Mouse (Mus musculus): ENCODE measurements around the gene Bbs7. TPM values are rescaled to one million over a fixed set of nuclear protein-coding genes. Genes with fewer than 3 reads are reported as not detected.

Bbs7 gene
- polyA plus RNA-seq, 1 experiment: 0.18 TPM

GRCm38 (mm10) chr3:36571827-36572378, 41.4 kb downstream of the Bbs7 start, which contains the start of gene Ccna2:
Ccna2 (minus strand) TSS chr3:36572150.
- Histone ChIP-seq H3K27me3 (ENCODE audit: control insufficient read depth, insufficient read depth, low read length) (no peaks in the 10 kb centered on the region), H3K27ac (ENCODE audit: insufficient read depth, low read depth, low read length) (peak within 1 kb of the TSS; percentile 45)

GRCm38 (mm10) chr3:36571361-36571826, 41.9 kb downstream of the Bbs7 start:
- under 1% methylated on average over 46 of the region's 46 CpGs for WGBS
- H3K27ac ChIP-seq (ENCODE audit: insufficient read depth, low read depth, low read length): no peak overlapping the region

More at GRCm38 (mm10) chr3:36571827-36572378, 41.4 kb downstream of the Bbs7 start, which contains the start of gene Ccna2:
- Histone ChIP-seq H3K4me1 (ENCODE audit: control insufficient read depth, insufficient read depth, insufficient read length, low read length) (no peaks in the 10 kb centered on the region), H3K36me3 (ENCODE audit: control insufficient read depth, insufficient read depth, low read length) (peaks cover 6% of the 10 kb centered on the region), H3K4me3 (ENCODE audit: low read depth, low read length) (peak within 1 kb of the TSS; percentile 94)
- peak; percentile 71 for TF ChIP-seq CTCF (IDR thresholded peaks at IDR 0.05; ENCODE audit: extremely low read depth, insufficient read length, insufficient replicate concordance, low read depth, low read length)
- peak; percentile 74; the same call in 1 of the 2 replicates for TF ChIP-seq POLR2A (IDR thresholded peaks at IDR 0.05; ENCODE audit: low read depth, low read length)
- under 1% methylated on average over 60 of the region's 60 CpGs for WGBS

GRCm38 (mm10) chr3:36569836-36570235, 43.4 kb downstream of the Bbs7 start:
- H3K27ac ChIP-seq (ENCODE audit: insufficient read depth, low read depth, low read length): no peak overlapping the region
- peaks cover 21% of the 10 kb centered on the region for H3K36me3 ChIP-seq (ENCODE audit: control insufficient read depth, insufficient read depth, low read length)
- no peak overlapping the region for H3K4me3 ChIP-seq (ENCODE audit: low read depth, low read length)
- no peaks in the 10 kb centered on the region for H3K27me3 ChIP-seq (ENCODE audit: control insufficient read depth, insufficient read depth, low read length)
- TF ChIP-seq POLR2A (IDR thresholded peaks at IDR 0.05; ENCODE audit: low read depth, low read length) (no peak), CTCF (IDR thresholded peaks at IDR 0.05; ENCODE audit: extremely low read depth, insufficient read length, insufficient replicate concordance, low read depth, low read length) (no peak)
- WGBS: 62% methylated on average over 5 of the region's 5 CpGs
- no peaks in the 10 kb centered on the region for H3K4me1 ChIP-seq (ENCODE audit: control insufficient read depth, insufficient read depth, insufficient read length, low read length)

More at GRCm38 (mm10) chr3:36571361-36571826, 41.9 kb downstream of the Bbs7 start:
- TF ChIP-seq POLR2A (IDR thresholded peaks at IDR 0.05; ENCODE audit: low read depth, low read length): no peak
- TF ChIP-seq CTCF (IDR thresholded peaks at IDR 0.05; ENCODE audit: extremely low read depth, insufficient read length, insufficient replicate concordance, low read depth, low read length): no peak
- peak overlapping the region; percentile 94 for H3K4me3 ChIP-seq (ENCODE audit: low read depth, low read length)
- no peaks in the 10 kb centered on the region for H3K27me3 ChIP-seq (ENCODE audit: control insufficient read depth, insufficient read depth, low read length)
- no peaks in the 10 kb centered on the region for H3K4me1 ChIP-seq (ENCODE audit: control insufficient read depth, insufficient read depth, insufficient read length, low read length)
- peaks cover 11% of the 10 kb centered on the region for H3K36me3 ChIP-seq (ENCODE audit: control insufficient read depth, insufficient read depth, low read length)

GRCm38 (mm10) chr3:36563666-36564065, 49.6 kb downstream of the Bbs7 start:
- Histone ChIP-seq H3K27ac (ENCODE audit: insufficient read depth, low read depth, low read length) (no peak overlapping the region), H3K4me1 (ENCODE audit: control insufficient read depth, insufficient read depth, insufficient read length, low read length) (no peaks in the 10 kb centered on the region), H3K4me3 (ENCODE audit: low read depth, low read length) (no peak overlapping the region), H3K27me3 (ENCODE audit: control insufficient read depth, insufficient read depth, low read length) (no peaks in the 10 kb centered on the region), H3K36me3 (ENCODE audit: control insufficient read depth, insufficient read depth, low read length) (peaks cover 47% of the 10 kb centered on the region)
- 86% methylated on average over 3 of the region's 3 CpGs for WGBS
- no peak for TF ChIP-seq POLR2A (IDR thresholded peaks at IDR 0.05; ENCODE audit: low read depth, low read length)
- TF ChIP-seq CTCF (IDR thresholded peaks at IDR 0.05; ENCODE audit: extremely low read depth, insufficient read length, insufficient replicate concordance, low read depth, low read length): no peak

GRCm38 (mm10) chr3:36559606-36560005, 53.7 kb downstream of the Bbs7 start:
- WGBS: 69% methylated on average over 4 of the region's 4 CpGs
- TF ChIP-seq POLR2A (IDR thresholded peaks at IDR 0.05; ENCODE audit: low read depth, low read length): no peak
- TF ChIP-seq CTCF (IDR thresholded peaks at IDR 0.05; ENCODE audit: extremely low read depth, insufficient read length, insufficient replicate concordance, low read depth, low read length): no peak
- H3K27ac ChIP-seq (ENCODE audit: insufficient read depth, low read depth, low read length): no peak overlapping the region

GRCm38 (mm10) chr3:36557601-36558000, 55.7 kb downstream of the Bbs7 start:
- H3K36me3 ChIP-seq (ENCODE audit: control insufficient read depth, insufficient read depth, low read length): peaks cover 46% of the 10 kb centered on the region
- H3K27ac ChIP-seq (ENCODE audit: insufficient read depth, low read depth, low read length): peak overlapping the region; percentile 61
- no peaks in the 10 kb centered on the region for H3K27me3 ChIP-seq (ENCODE audit: control insufficient read depth, insufficient read depth, low read length)
- H3K4me1 ChIP-seq (ENCODE audit: control insufficient read depth, insufficient read depth, insufficient read length, low read length): peaks cover 8% of the 10 kb centered on the region; the same call in 1 of the 2 replicates
- TF ChIP-seq POLR2A (IDR thresholded peaks at IDR 0.05; ENCODE audit: low read depth, low read length) (no peak), CTCF (IDR thresholded peaks at IDR 0.05; ENCODE audit: extremely low read depth, insufficient read length, insufficient replicate concordance, low read depth, low read length) (no peak)
- no peak overlapping the region for H3K4me3 ChIP-seq (ENCODE audit: low read depth, low read length)
- WGBS: 95% methylated on average over 1 of the region's 1 CpGs

More at GRCm38 (mm10) chr3:36559606-36560005, 53.7 kb downstream of the Bbs7 start:
- Histone ChIP-seq H3K4me3 (ENCODE audit: low read depth, low read length) (no peak overlapping the region), H3K36me3 (ENCODE audit: control insufficient read depth, insufficient read depth, low read length) (peaks cover 55% of the 10 kb centered on the region), H3K4me1 (ENCODE audit: control insufficient read depth, insufficient read depth, insufficient read length, low read length) (peaks cover 8% of the 10 kb centered on the region; the same call in 1 of the 2 replicates), H3K27me3 (ENCODE audit: control insufficient read depth, insufficient read depth, low read length) (no peaks in the 10 kb centered on the region)

- H3K27me3 ChIP-seq (ENCODE audit: control insufficient read depth, insufficient read depth, low read length): no peaks in the 10 kb centered on the region
- H3K4me1 ChIP-seq (ENCODE audit: control insufficient read depth, insufficient read depth, insufficient read length, low read length): peaks cover 8% of the 10 kb centered on the region
- under 1% methylated on average over 39 of the region's 39 CpGs for WGBS
- no peak within 1 kb of the TSS for H3K27ac ChIP-seq (ENCODE audit: insufficient read depth, low read depth, low read length)
- peaks cover 27% of the 10 kb centered on the region for H3K36me3 ChIP-seq (ENCODE audit: control insufficient read depth, insufficient read depth, low read length)
- TF ChIP-seq POLR2A (IDR thresholded peaks at IDR 0.05; ENCODE audit: low read depth, low read length) (peak; percentile 39; the same call in 1 of the 2 replicates), CTCF (IDR thresholded peaks at IDR 0.05; ENCODE audit: extremely low read depth, insufficient read length, insufficient replicate concordance, low read depth, low read length) (no peak)
- peak within 1 kb of the TSS; percentile 96 for H3K4me3 ChIP-seq (ENCODE audit: low read depth, low read length)
These were observed 60.8 kb downstream of the Bbs7 start, which contains the start of gene Exosc9 for GRCm38 (mm10) chr3:36552406-36553047. Exosc9 (plus strand) TSS chr3:36552606.
